Mouse (Mus musculus) left cerebral cortex, adult 18-20 months (tissue): ENCODE results near the gene Clec4f. TPM values are rescaled to one million over a fixed set of nuclear protein-coding genes. Genes with fewer than 3 reads are reported as not detected.
A peak's percentile ranks its signal among the peaks of the same experiment; 100 is the strongest.
"Not testable (repeated sequence)": the region's sequence is repeated elsewhere in the genome, so short reads cannot be mapped to it uniquely, and the experiment has no call there.

Experiments used
- DNase-seq, 2 experiments: peaks; one replicate each; pipeline ENCODE4 v3.0.0; 2021 to 2022; ENCODE audit warnings: low spot score in 2 of 2, mixed read lengths in 1 of 2
- total RNA-seq, 2 experiments: library from RNA; stranded (reverse); gene quantifications; 2 replicates each; pipeline ENCODE4 v1.2.3; 2021

Clec4f gene
- total RNA-seq, 2 experiments from 2014 or later = not detected

DNA sequence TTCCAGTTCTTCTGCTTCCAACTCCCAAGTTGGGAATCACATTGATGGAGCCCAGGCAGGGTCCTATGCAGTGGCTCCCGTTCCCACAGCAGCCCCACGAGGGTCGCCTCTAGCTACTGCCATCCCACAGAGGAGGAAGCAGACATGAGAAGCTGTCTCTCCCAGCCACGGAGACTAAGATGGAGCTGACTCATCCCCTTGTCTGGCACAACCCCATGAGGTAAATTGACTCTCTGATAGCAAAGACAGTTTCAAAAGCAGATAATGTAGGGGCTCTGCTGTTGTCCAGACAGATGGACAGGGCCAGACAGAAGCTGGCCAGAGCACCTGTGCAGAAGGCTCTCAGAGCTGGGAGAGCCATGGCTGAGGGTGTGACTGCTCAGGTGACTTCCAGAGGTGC lies 21.4 kb downstream of the Clec4f start:
- DNase-seq = not testable (repeated sequence)

DNA sequence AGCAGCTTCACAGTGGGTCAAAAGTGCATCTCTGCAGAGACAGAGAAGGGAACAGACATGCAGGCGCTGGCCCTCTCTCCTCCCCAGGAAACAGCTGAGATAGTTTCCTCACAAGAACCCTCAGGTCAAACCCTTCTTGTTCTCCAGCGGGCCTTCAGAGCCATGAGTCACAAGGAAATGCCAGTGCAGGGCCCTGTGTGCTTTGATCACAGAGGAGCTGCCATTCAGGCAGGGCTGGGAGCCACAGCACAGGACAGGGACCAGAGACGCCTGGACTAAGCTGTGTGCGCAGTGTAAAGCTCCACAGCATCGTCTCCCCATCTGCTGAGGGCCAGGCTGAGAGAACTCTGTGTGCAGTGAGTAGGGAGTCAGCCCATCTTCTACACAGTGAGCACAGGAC lies 21.9 kb downstream of the Clec4f start:
- not testable (repeated sequence) for DNase-seq

DNA sequence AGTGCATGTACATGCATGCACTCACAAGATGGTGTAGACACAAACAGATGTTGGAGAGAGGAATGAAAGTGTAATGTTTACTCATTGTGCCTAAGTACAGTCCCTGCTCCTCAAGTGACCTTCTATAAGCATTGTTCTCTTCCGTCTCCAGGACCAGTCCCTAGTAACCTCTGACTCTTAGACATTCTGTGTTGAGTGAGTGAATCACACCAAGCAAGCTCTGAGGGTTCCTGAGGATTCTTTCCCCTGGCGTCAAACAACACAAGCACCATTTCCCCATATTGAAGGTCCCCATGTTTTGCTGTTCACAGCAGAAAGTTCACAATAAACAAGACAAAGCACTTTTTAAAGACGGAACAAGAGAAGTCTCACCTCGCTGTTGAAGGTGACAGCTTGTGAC lies 24.2 kb downstream of the Clec4f start:
- DNase-seq = no peak

DNA sequence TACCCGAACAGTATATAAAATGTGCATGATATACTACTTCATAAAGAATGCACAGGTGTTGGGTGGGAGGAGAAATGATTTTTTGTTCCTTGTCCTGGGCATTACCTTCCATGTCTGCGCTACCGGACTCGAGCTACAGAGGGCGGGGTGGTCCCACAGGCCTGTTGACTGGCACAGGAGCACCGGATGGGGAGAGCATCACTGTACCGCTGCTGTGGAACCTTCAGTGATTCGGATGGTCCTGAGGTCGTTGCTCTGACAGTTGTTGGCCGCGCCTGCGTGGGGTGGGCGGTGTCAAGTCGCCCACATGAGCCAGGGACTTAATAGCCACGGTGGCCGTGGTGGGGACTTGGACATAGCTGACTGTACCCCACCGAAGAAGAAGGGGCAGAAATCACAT lies 29.2 kb downstream of the Clec4f start:
- DNase-seq = no peak

DNA sequence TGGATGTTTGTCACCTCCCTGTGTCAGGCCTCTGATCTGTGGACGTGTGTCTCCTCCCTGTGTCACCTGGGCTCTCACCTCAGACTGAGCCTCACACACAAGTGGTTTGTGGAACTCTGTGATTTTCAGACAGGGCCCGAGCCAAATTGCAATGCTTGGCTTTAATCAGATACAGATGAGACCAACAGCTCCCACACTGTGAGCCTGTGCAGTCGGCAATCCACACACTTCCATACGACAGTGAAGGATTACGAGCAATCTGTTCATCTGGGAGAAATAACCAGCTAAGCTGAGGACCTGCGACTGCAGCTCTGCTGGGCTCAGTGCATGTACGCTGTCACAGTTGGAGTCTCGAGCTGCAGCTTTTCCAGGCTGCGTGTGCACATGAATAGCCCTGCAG lies 36.0 kb downstream of the Clec4f start:
- no peak for DNase-seq

DNA sequence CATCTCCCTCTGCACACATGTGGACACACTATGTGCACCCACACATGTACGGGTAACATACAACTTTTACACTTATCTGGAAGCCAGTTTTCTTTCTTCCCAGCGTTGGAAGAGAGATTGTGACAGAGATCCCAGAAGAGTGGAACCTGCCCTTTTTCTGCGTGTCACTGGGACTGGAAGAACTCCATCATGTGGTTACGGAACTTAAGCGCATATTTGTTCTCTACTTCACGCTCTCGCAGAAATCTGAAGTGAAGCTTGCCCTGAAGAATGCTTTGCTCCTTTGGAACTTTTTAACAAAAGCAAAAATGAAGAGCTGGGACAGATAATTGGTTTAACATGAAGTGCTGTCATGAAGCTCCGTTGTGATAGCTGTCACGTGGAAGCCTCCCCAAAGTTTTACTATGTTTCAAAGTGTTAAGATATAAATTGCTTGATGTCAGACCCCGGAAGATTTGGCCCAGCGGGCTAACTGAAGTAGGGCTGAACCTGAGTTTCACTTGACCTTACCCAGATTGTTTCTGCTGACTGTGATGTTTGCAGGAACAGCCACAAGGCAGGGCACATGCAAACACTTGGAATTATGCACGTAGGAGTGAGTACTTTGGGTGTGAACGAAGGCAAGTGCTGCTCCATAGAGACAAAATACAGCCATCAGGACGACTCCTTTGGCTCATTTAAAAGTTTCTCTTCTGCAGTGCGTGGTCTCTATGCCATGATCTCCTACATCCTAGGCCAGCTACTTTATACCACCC lies 38.2 kb downstream of the Clec4f start:
- DNase-seq = no peak

DNA sequence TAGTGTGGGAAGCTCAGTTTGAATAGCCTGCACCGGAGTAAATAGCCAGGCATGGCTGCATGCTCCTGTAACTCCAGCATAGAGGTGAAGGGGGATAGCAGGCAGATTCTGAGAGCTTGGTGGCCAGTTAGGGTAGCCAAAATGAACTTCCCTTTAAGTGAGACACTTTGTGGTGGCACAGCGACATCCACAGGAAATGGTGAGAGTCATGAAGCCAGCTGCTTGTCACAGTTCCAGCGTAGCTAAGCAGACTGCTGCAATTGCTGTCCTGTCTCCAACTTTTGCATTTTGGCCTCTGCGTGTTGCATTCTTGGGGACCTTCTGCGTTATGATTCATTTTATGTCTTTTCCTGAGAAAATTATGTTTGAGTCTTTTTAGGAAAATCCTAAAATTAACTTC lies 39.5 kb downstream of the Clec4f start:
- peak in 1 of 2 experiments; percentile 25 for DNase-seq

DNA sequence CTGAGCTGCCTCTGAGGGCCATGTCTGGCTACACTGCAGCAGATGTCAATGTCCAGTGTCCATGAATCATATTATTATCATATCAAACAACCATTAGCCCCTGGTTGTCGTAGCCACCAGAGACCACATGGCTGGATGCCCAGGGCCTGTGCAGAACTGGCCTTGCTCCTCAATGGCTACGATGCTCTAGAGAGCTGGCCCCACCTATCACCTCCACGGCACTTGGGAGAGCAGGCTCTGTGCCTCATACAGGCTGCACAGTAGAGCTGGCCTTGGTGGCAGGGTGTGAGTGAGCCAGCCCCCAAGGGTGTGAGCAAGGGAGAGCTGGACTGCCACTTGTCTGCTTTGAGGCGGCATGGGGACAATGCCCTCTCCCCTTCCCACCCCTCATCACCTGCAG lies 41.5 kb downstream of the Clec4f start:
- no peak for DNase-seq

DNA sequence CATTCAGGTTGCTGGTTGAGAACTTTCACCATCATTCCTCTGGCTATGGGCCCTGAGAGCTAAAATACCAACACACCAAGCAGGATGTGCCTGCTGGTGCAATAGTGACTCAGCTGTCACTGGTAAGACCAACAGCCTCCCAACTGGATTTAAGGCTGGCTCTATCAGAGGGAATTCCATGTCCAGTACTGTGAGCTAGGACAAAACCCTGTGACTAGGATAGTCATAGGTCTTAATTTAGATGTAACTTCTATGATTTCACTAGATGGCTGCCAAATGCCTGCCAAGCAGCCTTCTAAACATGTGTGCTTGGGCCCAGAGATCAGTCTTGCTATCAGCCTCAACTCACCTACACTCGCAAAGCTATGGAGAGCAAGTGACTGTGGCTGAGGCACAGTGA lies 43.0 kb downstream of the Clec4f start:
- DNase-seq = no peak

DNA sequence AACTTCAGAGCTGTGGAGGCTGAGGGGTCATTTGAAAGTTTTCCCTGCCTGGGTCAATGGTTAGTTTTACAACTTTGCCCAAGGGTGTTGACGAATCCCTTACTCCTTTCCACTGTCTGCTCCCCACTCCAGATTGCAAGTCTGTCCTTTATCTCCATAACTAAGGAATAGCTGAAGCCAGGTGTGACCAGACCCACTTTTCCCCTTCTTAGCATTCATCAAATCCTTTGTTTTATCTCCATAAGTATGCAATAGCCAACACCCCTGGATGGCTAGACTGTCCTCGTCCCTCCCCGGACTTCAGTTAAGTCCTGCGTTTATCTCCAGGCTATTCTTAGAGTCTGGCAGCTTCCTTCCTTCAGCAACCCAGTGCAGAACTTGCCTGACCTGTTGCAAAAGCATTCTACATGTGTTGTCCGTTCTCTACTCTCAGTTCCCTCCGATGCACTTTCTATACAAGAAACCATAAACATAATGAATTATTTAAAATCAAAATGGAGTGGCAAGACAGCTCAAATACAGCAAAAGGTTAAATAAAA lies 56.3 kb downstream of the Clec4f start:
- no peak for DNase-seq

DNA sequence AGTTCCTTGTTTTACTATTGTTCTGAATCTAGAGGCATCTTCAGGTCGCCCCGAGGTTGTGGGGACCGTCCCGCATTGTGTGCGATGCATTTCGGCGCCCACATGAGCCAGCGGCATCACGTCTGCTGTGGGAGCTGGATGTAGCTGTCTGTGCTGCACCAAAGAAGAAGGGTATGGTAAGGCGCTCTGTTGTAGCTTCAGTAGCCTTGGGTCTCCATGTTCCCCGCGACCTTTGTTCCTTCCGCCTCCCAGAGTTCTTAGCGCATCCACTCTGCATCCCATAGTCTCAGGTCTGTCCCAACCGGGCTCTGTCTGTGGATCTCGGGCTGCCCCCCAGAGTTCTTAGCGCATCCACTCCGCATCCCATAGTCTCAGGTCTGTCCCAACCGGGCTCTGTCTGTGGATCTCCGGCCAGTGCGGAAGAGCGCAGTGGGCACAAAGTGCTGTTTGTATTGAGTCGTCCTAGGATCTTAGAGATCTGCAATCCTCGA lies 56.9 kb downstream of the Clec4f start:
- DNase-seq = no peak

DNA sequence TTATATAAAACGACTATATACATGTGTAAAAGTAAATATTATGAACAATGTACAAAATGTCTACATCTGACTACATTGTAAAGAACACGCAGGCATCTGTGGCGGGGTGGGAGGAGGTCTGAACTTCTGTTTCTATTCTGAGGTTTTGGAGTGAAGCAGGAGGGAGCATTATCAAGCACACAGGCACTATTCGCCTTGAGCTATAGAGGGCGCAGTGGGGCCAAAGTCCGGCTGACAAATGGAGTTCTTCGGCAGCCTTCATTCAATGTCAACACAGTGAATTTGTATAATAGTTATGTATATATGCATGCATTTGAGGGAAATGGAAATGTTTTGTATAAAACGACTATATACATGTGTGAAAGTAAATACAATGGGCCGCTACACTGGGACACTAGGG lies 57.3 kb downstream of the Clec4f start:
- peak; percentile 24 to 26 for DNase-seq

DNA sequence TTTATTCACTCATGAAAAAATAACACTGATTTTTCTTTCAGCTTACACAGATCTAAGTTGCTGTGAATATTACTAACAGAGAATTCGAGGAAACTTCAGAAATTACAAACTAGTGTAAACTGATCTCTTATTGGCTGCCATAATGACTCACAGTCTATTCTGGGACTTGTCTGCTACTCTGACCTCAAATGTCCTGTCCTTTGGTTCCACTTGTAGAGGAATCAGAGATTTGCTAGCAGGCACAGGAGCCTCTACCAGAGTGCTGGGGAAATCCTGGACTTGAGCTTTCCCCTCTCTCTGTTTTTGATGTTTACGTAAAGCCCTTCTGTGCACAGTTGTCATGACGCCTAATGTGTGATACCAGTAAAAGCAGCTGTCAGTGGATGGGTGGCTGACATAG lies 58.0 kb downstream of the Clec4f start:
- no peak for DNase-seq

DNA sequence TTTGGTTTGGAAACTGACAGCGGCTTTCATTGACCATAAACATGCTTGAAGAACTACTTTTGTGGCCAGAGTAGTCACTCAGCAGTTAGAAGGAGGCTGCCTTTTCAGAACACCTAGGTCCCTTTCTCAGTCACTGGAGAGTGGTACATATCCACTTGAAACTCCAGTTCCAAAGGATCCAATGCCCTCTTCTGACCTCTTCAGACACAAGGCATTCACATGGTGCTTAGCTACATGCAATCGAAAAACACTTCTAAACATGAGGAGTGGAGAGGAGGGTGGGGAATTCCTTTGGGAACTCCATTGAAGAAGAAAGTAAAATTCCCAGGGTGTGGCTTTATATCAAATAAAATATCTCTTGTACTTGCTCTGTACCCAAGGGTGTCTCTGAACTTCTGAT lies 61.0 kb downstream of the Clec4f start:
- no peak for DNase-seq

Other genes starting within 250 kb of the Clec4f start
- gene Tet3, start 197.1 kb downstream of the Clec4f start, total RNA-seq = 10 to 100 TPM; 60.8 to 75.9 TPM
- 10 to 100 TPM; 24.5 to 25.7 TPM for gene Dguok, start 149.2 kb downstream of the Clec4f start, total RNA-seq
- under 1 TPM in 1 of 2 experiments, not detected in 1; 0.37 TPM for gene Actg2, start 119.9 kb downstream of the Clec4f start, total RNA-seq
- 10 to 100 TPM; 30.8 to 33.2 TPM for gene Stambp, start 83.5 kb downstream of the Clec4f start, total RNA-seq
- gene Cd207, start 21.7 kb upstream of the Clec4f start, total RNA-seq = not detected
- not detected for gene Vax2, start 55.1 kb upstream of the Clec4f start, total RNA-seq
- gene Atp6v1b1, start 86.8 kb upstream of the Clec4f start, total RNA-seq = under 1 TPM in 1 of 2 experiments, not detected in 1; 0.65 TPM
- gene Ankrd53, start 106.5 kb upstream of the Clec4f start, total RNA-seq = not detected
- gene Tex261, start 119.6 kb upstream of the Clec4f start, total RNA-seq = 10 to 100 TPM; 45.9 TPM
- gene Nagk, start 138.8 kb upstream of the Clec4f start, total RNA-seq = 10 to 100 TPM; 53.9 to 56.1 TPM
- 10 to 100 TPM; 61.6 to 72.3 TPM for gene Paip2b, start 175.6 kb upstream of the Clec4f start, total RNA-seq
- 100 to 1,000 TPM; 133 to 137 TPM for gene Zfp638, start 210.9 kb upstream of the Clec4f start, total RNA-seq